Mouse (Mus musculus) ovary, postnatal 36 days (tissue): ENCODE results near the gene Gm12790.
"Not testable (repeated sequence)": the region's sequence is repeated elsewhere in the genome, so short reads cannot be mapped to it uniquely, and the experiment has no call there.

Experiments
- DNase-seq: peaks from one replicate; pipeline ENCODE4 v3.0.0; 2022; ENCODE audit warnings: low spot score, mixed read lengths

Gene Gm12790

GRCm38 (mm10) chr4:101980949-101981348, at the start of gene Gm12790:
Gm12790 (minus strand) TSS chr4:101981049.
- not testable (repeated sequence) for DNase-seq

- DNase-seq: no peak
Measured at GRCm38 (mm10) chr4:102026619-102027018, 45.8 kb upstream of the Gm12790 start.

GRCm38 (mm10) chr4:101998267-101998922, 17.5 kb upstream of the Gm12790 start:
- peak; percentile 55 for DNase-seq

GRCm38 (mm10) chr4:101997426-101997825, 16.6 kb upstream of the Gm12790 start:
- DNase-seq: no peak

GRCm38 (mm10) chr4:101986326-101986725, 5.5 kb upstream of the Gm12790 start, which contains the start of gene Gm12789:
Gm12789 (plus strand) TSS chr4:101986626.
- not testable (repeated sequence) for DNase-seq

- DNase-seq: no peak
Measured at GRCm38 (mm10) chr4:101985678-101986077, 4.8 kb upstream of the Gm12790 start.

- not testable (repeated sequence) for DNase-seq
Measured at GRCm38 (mm10) chr4:101940107-101940506, 40.7 kb downstream of the Gm12790 start, which contains the start of gene Gm12794. Gm12794 (plus strand) TSS chr4:101940407.
